Mouse (Mus musculus) limb, embryonic 13.5 days (tissue): Measurements from ENCODE around the gene Trip10. TPM values are rescaled to one million over a fixed set of nuclear protein-coding genes. Genes with fewer than 3 reads are reported as not detected.

Experiments used
- ATAC-seq: fragments of 200-750 bp; cut with Nextera tagmentation; 2 replicates; pipeline ENCODE4 v1.8.0; 2017; ENCODE audit warnings: low read depth, moderate number of reproducible peaks, moderate TSS enrichment; ENCODE audit not compliant: low FRiP score
- H3K27ac ChIP-seq: fragments of 300-500 bp; sonication (generic); 2 replicates; pipeline ENCODE4 v1.5.1; 2015; ENCODE audit warnings: inconsistent platforms, mild to moderate bottlenecking, moderate library complexity
- H3K27me3 ChIP-seq: fragments of 300-500 bp; sonication (generic); 2 replicates; pipeline ENCODE4 v1.6.1; 2015; ENCODE audit warnings: mild to moderate bottlenecking, inconsistent platforms
- H3K36me3 ChIP-seq: fragments of 300-500 bp; sonication (generic); 2 replicates; pipeline ENCODE4 v1.6.1; 2015; ENCODE audit warnings: inconsistent platforms, mild to moderate bottlenecking, moderate library complexity
- H3K4me1 ChIP-seq: fragments of 300-500 bp; sonication (generic); 2 replicates; pipeline ENCODE4 v1.6.1; 2015; ENCODE audit warnings: inconsistent platforms
- H3K4me2 ChIP-seq: fragments of 300-500 bp; sonication (generic); replicated peaks from 2 replicates; pipeline ENCODE4 v1.6.1; 2015; ENCODE audit warnings: inconsistent platforms, mild to moderate bottlenecking, moderate library complexity
- H3K4me3 ChIP-seq: fragments of 300-500 bp; sonication (generic); 2 replicates; pipeline ENCODE4 v1.5.1; 2015; ENCODE audit warnings: moderate library complexity, mild to moderate bottlenecking, inconsistent platforms
- H3K9ac ChIP-seq: fragments of 300-500 bp; sonication (generic); 2 replicates; pipeline ENCODE4 v1.6.1; 2015; ENCODE audit warnings: mild to moderate bottlenecking, inconsistent platforms
- H3K9me3 ChIP-seq: fragments of 300-500 bp; sonication (generic); 2 replicates; pipeline ENCODE4 v1.6.1; 2016; ENCODE audit warnings: inconsistent platforms
- WGBS: fragments of 180-500 bp; shearing (Covaris S2); methylation state at CpG from one replicate; pipeline ENCODE4 v1.1.7; 2015; 5-methylcytosine and 5-hydroxymethylcytosine counted together
- polyA plus RNA-seq: library from polyadenylated mRNA; unstranded; fragments of >200 nt; fragmentation: Nextera tagmentation; extraction: Ambion mirVana; gene quantifications from 2 replicates; pipeline ENCODE4 v1.2.1, GENCODE M21; 2015

Gene Trip10
- polyA plus RNA-seq, 1 experiment from 2014 or later = 38.1 TPM

DNA sequence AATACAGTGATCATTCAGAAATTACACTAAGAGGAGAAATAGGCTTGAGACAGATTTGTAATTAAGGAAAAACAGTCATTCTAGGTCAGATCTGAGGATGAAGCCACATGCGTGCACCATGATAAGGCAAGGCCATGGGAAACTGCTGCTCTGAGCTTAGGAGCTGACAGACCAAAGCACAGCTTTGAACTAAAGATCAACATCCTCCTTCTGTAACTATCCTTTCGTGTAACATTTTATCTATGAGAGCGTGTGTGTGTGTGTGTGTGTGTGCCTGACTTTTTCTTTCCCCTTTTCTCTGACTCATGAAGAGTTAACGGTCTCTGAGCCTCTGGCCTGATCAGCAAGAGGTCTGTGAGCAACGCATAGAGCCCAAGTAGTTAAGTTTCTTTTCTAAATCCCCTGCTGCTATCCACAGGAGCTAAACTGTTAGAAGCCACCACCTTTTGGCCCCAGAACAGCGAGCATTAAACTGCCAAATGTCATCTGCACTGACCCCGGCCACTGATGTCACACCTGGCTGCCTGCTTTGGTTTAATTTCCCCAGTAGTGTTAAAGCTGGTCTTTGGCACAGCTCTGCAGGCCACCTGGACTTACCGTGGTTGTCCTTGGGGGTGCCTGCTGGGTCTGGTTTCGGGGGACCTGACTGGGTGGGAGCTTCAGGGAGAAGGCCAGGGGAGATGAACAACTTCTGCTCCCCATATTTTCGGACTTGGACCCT lies 5.4 kb upstream of the Trip10 start:
- H3K27me3 ChIP-seq = no peaks in the 10 kb centered on the region
- H3K4me3 ChIP-seq = no peak overlapping the region
- peaks cover 33% of the 10 kb centered on the region for H3K36me3 ChIP-seq
- no peak overlapping the region for H3K4me2 ChIP-seq
- H3K4me1 ChIP-seq = peaks cover 12% of the 10 kb centered on the region
- H3K9me3 ChIP-seq = no peaks in the 10 kb centered on the region
- H3K9ac ChIP-seq = no peak overlapping the region
- WGBS = 60% methylated on average over 10 of the region's 10 CpGs
- H3K27ac ChIP-seq = no peak overlapping the region
- no peak for ATAC-seq

DNA sequence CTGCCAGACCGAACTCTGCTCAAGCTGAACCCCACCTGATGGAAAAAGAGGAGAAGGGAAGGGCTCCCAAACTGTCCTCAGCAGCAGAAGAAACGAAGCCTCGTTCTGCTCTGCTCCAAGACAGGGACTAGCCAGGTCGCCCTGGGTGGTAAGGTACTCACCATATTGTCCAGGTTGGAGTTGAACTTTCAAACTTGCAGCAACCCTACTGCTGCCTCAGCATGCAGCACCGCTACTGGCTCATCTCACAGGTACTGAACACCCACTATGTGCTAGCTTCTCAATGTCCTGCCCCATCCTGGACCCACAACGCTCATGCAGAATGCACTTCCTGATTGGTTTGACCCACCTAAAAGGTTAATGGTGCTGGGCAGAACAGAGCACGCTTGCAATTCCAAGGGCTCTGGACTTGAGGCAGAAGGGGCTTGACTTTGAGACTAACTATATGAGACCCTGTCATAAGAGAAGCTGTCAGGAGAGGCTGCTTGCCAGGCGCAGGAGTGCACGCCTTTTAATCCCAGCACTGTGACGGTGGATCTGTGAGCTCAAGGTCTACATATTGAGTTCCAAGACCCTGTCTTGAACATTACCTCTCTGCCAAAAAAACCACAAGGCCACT lies 3.8 kb upstream of the Trip10 start:
- Histone ChIP-seq H3K9ac (no peak overlapping the region), H3K4me3 (0 out of 2 replicates have a peak overlapping the region, but pooled peaks have one; percentile 81), H3K27me3 (no peaks in the 10 kb centered on the region), H3K36me3 (peaks cover 33% of the 10 kb centered on the region), H3K4me2 (peak overlapping the region; percentile 84; the same call in 1 of the 2 replicates), H3K9me3 (no peaks in the 10 kb centered on the region), H3K27ac (no peak overlapping the region), H3K4me1 (peaks cover 19% of the 10 kb centered on the region)
- 90% methylated on average over 10 of the region's 10 CpGs for WGBS
- ATAC-seq = no peak

DNA sequence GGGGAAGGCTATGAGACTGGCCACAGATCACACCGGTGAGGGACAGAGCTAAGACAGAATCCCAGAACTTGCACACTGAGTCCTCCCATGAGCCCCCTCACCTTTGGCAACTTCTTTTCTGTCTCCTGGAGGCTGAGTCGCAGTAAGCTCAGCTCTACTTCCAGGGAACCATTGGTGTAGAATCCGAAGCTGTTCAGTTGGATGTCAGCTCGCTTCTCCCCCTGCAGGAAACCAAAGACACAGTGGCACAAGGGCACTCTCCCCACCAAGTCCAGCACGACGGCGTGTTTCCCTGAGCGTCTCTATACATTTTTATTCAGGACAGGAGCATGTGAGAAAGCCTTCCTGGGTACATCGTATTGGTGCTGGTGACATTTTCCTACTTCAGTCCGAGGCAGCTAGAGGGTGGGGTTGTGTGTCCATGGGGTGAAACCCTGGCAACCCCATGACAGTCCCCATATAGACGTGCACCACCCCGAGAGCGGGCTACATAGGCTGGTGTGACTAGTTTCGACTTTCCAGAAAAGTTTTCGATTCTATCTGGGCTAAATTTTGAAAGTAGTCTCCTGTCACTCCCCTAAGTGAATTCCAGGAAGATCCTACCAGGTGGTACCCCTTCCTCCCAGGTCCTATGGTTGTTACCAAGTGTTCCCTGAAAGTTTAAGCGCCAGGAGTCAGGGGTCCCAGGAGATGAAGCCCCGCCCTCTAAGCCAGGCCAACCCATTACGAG lies 2.4 kb upstream of the Trip10 start:
- H3K4me1 ChIP-seq = peaks cover 29% of the 10 kb centered on the region
- H3K9ac ChIP-seq = peak overlapping the region; percentile 79
- WGBS = 4% methylated on average over 18 of the region's 18 CpGs
- no peaks in the 10 kb centered on the region for H3K27me3 ChIP-seq
- peaks cover 28% of the 10 kb centered on the region for H3K36me3 ChIP-seq
- H3K4me2 ChIP-seq = peak overlapping the region; percentile 84
- no peaks in the 10 kb centered on the region for H3K9me3 ChIP-seq
- peak overlapping the region; percentile 81 for H3K4me3 ChIP-seq
- H3K27ac ChIP-seq = peak overlapping the region; percentile 96
- ATAC-seq = 0 out of 2 replicates have a peak, but pooled peaks have one; percentile 0

DNA sequence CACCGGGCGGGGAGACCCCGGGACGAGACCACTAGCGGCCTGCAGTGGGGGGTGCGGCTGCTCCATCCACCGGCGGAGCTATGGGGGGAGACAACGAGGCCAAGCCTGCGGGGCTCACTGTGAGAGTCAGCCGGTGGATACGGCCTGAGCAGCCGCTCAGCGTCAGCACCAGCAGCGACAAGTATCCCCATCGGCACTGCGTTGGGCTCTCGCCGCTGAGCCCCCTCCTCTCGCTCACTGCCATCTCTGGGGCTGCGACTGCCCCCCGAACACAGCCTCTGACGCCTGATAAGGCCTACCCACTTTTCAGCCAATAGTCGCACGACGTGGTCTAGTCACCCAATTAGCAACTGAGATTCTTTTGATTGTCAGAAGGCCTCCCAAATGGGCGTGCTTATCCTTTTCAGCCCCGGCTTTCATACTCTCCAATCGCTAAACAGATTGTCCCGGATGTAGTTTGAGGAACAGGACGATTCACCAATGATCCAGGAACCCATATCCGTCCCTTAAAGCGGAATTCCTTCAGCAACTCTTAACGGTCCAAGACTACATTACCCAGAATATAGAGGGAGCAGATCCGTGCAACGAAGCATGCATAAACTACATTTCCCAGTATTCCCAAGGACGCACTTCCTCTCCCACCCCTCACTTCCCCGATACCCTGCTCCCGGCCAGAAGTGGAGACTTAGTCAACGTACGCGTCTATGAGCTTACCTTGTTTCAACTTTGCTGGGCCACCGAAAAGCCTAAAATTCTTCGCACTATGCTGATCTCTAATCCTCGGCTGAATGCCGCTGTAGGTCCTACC lies 1.7 kb upstream of the Trip10 start:
- peak; percentile 93 for ATAC-seq
- Histone ChIP-seq H3K4me3 (peak overlapping the region; percentile 81), H3K4me1 (peaks cover 29% of the 10 kb centered on the region), H3K27me3 (no peaks in the 10 kb centered on the region), H3K27ac (peak overlapping the region; percentile 96), H3K4me2 (peak overlapping the region; percentile 98), H3K9ac (peak overlapping the region; percentile 79), H3K9me3 (no peaks in the 10 kb centered on the region), H3K36me3 (peaks cover 20% of the 10 kb centered on the region)
- WGBS = under 1% methylated on average over 46 of the region's 46 CpGs

DNA sequence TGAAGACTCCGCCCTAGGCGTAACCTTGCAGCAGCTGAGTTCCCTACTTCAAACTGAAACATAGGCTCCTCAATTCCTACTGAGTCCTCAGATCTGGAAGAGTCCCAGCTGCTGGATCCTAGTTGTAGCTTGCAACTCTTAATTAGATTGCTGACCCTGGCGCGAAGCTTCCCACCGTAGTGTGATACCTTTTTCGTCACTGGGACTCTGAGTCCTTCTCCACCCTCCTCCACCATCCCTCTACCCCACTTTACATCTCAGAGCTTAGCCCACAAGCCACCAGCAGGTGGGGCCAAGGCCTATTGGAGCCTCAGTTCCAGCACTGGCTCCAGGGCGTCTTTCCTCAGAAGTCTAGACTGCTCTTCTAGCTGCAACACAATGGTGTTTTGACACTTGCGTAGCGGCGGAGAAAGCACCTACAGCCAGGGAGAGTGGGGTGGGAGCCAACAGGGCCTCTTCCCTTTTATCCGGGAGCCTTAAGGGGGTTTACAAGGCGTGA lies 1.0 kb upstream of the Trip10 start, which contains the start of gene Gpr108:
Gene Gpr108, minus strand, starts transcription at position 246 of the 499 bp plus-strand sequence.
- 1% methylated on average over 12 of the region's 12 CpGs for WGBS
- peak within 1 kb of the TSS; percentile 81 for H3K4me3 ChIP-seq
- H3K36me3 ChIP-seq = peaks cover 17% of the 10 kb centered on the region
- peak within 1 kb of the TSS; percentile 79 for H3K9ac ChIP-seq
- H3K4me2 ChIP-seq = peak within 1 kb of the TSS; percentile 98
- H3K9me3 ChIP-seq = no peaks in the 10 kb centered on the region
- peak; percentile 52 for ATAC-seq
- peaks cover 29% of the 10 kb centered on the region for H3K4me1 ChIP-seq
- no peaks in the 10 kb centered on the region for H3K27me3 ChIP-seq
- H3K27ac ChIP-seq = peak within 1 kb of the TSS; percentile 96

DNA sequence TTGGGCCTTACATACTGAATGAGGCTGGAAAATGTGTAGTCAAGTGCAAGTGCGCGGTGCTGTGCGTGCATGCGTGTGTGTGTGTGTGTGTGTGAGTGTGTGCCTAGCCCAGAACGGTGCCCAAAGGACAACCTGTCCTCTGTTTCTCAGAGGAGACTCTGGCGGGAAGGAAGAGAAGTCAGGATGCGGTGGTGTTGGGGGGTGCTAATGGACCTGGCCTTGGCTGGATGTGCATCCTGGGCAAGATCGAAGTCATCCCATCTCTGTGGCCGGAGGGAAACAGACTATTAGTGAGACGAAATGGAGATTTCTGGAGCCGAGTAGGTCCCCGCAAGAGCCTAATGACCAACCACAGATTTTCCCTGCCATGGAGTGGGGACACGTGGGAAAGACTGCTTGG lies 484 bp upstream of the Trip10 start:
- H3K27me3 ChIP-seq = no peaks in the 10 kb centered on the region
- WGBS = 11% methylated on average over 13 of the region's 13 CpGs
- H3K4me3 ChIP-seq = peak overlapping the region; percentile 81
- peak overlapping the region; percentile 62 for H3K9ac ChIP-seq
- peaks cover 21% of the 10 kb centered on the region for H3K36me3 ChIP-seq
- peaks cover 29% of the 10 kb centered on the region for H3K4me1 ChIP-seq
- no peak for ATAC-seq
- peak overlapping the region; percentile 93 for H3K27ac ChIP-seq
- H3K9me3 ChIP-seq = no peaks in the 10 kb centered on the region
- peak overlapping the region; percentile 98 for H3K4me2 ChIP-seq

DNA sequence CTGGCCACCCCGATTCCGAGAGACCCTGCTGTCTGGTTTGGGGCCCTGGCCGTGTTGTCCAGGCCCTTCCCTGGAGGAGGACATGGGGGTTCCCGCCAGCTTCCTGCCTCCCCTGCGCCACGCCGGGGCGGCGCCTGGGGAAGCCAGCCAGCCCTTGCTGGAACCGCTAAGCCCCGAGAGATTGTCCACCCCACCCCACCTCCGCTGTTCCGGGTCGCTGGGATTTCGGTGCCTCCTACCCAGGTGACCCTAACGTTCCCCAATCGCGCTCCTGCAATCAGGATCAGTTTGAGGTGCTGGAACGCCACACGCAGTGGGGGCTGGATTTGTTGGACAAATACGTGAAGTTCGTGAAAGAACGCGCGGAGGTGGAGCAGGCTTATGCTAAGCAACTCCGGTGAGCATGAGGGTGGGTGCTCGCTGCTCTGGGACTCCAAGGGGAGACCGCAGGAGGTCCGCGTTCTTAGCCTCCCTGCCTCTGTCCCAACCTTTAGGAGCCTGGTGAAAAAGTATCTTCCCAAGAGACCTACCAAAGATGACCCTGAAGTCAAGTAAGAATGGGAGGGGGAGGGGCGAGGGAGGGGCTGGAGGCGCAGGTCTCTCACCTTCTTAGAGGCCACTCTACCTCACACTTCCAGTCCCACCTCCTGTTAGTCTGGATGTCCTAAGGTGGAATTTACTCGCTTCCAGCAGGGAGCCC lies 1.4 kb downstream of the Trip10 start:
- WGBS = 1% methylated on average over 33 of the region's 33 CpGs
- H3K27ac ChIP-seq = peak overlapping the region; percentile 53
- H3K4me2 ChIP-seq = peak overlapping the region; percentile 98
- ATAC-seq = no peak
- H3K4me3 ChIP-seq = peak overlapping the region; percentile 81
- H3K9ac ChIP-seq = peak overlapping the region; percentile 77
- H3K27me3 ChIP-seq = no peaks in the 10 kb centered on the region
- no peaks in the 10 kb centered on the region for H3K9me3 ChIP-seq
- peaks cover 27% of the 10 kb centered on the region for H3K36me3 ChIP-seq
- peaks cover 29% of the 10 kb centered on the region for H3K4me1 ChIP-seq

DNA sequence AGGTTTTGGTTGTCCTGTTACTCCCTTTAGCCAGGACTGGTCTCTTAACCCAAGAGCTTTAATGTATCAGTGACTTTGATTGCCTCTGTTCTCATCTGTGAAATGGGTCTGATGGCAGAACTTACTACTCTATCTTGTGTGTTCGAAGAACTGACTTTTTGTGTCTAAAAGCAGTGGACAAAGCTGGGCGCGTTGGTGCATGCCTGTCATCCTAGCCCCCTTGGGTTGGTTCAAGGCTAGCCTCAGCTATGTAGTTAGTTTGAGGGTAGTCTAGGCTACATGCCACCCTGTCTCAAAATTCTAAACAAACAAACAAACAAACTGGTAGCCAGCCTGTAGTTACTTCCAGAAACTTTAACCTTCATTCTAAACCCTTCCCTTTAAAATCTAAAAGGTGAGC lies 2.2 kb downstream of the Trip10 start:
- Histone ChIP-seq H3K9me3 (no peaks in the 10 kb centered on the region), H3K27ac (no peak overlapping the region), H3K36me3 (peaks cover 35% of the 10 kb centered on the region), H3K27me3 (no peaks in the 10 kb centered on the region), H3K4me2 (peak overlapping the region; percentile 98), H3K9ac (0 out of 2 replicates have a peak overlapping the region, but pooled peaks have one; percentile 77), H3K4me3 (no peak overlapping the region), H3K4me1 (peaks cover 24% of the 10 kb centered on the region)
- no peak for ATAC-seq
- 85% methylated on average over 3 of the region's 3 CpGs for WGBS

DNA sequence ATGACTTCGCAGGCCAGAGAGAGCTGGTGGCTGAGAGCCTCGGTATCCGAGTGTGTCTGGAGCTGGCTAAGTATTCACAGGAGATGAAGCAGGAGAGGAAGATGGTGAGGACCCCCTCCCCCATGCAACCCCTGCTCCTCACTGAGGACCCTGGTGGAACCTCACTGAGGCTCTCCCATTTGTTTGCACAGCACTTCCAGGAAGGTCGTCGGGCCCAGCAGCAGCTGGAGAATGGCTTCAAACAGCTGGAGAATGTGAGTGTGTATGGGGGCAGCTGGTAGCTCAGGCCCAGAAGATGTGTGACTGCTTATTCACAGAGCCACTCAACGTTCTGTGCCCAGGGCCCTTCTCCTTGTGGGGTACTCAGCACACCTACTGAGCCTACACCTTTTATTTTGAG lies 4.1 kb downstream of the Trip10 start:
- H3K4me3 ChIP-seq = no peak overlapping the region
- H3K9ac ChIP-seq = no peak overlapping the region
- no peak overlapping the region for H3K27ac ChIP-seq
- no peak overlapping the region for H3K4me2 ChIP-seq
- no peaks in the 10 kb centered on the region for H3K9me3 ChIP-seq
- WGBS = 75% methylated on average over 6 of the region's 6 CpGs
- H3K4me1 ChIP-seq = peaks cover 21% of the 10 kb centered on the region
- no peaks in the 10 kb centered on the region for H3K27me3 ChIP-seq
- ATAC-seq = no peak
- H3K36me3 ChIP-seq = peaks cover 52% of the 10 kb centered on the region

DNA sequence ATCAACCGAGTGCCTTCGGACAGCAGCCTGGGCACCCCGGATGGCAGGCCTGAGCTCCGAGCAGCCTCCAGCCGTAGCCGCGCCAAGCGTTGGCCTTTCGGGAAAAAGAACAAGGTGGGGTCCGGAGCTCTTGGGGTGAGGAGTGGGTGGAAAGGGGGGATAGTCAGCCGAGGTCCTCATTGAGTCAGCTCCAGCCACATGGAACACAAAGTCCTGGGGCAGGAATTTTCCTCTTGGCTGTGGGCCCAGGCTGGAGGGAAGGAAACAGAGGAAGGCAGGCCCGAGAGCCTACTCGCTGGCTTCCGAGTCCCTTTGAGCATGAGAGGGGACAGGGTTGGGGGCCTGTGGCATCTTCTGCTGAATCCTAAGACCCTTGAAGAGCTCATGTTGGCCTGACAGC lies 6.1 kb downstream of the Trip10 start:
- Histone ChIP-seq H3K9ac (no peak overlapping the region), H3K9me3 (no peaks in the 10 kb centered on the region), H3K27ac (no peak overlapping the region), H3K27me3 (no peaks in the 10 kb centered on the region), H3K36me3 (peaks cover 73% of the 10 kb centered on the region), H3K4me2 (no peak overlapping the region), H3K4me1 (peaks cover 10% of the 10 kb centered on the region), H3K4me3 (no peak overlapping the region)
- 93% methylated on average over 14 of the region's 14 CpGs for WGBS
- ATAC-seq = no peak

DNA sequence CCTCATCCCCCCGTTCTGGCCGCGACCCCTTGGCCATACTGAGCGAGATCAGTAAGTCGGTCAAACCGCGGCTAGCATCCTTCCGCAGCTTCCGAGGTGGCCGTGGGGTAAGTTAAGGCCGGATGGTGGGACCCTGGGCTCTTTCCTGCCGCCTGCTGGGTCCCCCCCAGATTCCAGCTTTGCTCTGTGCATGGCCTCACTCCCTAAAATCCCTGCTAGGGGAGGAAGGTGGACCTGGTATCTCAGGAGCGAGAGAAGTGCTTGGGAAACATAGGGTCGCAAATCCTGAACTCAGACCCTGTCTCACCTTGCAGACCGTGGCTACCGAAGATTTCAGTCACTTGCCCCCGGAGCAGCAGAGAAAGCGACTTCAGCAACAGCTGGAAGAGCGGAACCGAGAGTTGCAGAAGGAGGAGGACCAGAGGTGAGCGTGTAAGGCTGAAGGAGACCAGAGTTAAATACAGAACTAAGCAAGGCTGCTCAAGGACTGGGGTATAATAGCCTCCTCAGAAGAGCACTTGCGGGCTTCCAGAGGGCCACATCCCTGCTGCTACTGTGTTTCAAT lies 7.7 kb downstream of the Trip10 start:
- no peak for ATAC-seq
- H3K9me3 ChIP-seq = no peaks in the 10 kb centered on the region
- peaks cover 89% of the 10 kb centered on the region for H3K36me3 ChIP-seq
- WGBS = 94% methylated on average over 22 of the region's 22 CpGs
- H3K4me3 ChIP-seq = no peak overlapping the region
- no peaks in the 10 kb centered on the region for H3K27me3 ChIP-seq
- H3K9ac ChIP-seq = no peak overlapping the region
- H3K4me1 ChIP-seq = no peaks in the 10 kb centered on the region
- no peak overlapping the region for H3K4me2 ChIP-seq
- no peak overlapping the region for H3K27ac ChIP-seq
